Mouse (Mus musculus) cerebellum, adult 9-11 months (tissue): ENCODE measurements around the gene Igfbp2.

Experiments
- DNase-seq: peaks from one replicate; pipeline ENCODE4 v3.0.0; 2022

Igfbp2 gene

DNA sequence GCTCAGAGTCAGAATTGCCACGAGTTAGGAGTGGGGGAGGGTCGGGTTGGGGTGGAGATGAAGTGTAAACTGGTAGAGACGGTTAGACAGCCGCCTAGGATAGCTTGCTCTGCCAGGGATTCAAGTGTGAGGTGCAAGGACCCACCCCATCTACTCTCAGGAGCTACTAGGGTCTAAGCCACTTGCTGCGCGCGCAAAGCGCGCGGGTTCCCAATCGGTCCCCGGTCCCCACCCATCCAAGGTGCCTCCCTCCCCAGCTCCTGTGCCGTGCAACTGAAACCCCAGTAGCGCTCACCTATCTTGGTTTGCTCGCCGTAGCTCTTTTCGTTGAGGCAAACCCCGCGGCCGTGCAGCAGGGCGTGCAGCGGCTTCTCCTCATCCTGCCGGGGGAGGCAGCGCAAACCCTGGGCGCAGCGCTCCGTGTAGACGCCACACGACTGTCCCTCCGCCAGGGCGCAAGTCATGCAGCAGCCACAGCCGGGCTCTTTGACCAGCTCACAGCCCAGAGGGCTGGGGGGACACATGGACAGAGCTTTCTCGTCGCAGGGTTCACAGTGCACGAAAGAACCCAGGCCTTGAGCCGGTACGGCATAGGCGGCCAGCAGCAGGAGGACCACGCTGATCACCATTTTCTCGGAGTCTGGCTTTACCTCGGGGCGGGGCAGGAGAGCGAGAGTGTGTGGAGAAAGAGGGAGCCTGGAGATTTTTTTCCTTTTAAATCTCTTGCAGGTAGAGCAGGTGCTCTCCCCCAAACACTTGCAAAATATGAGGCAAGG, 49.4 kb downstream of the Igfbp2 start:
- peak; percentile 81 for DNase-seq

DNA sequence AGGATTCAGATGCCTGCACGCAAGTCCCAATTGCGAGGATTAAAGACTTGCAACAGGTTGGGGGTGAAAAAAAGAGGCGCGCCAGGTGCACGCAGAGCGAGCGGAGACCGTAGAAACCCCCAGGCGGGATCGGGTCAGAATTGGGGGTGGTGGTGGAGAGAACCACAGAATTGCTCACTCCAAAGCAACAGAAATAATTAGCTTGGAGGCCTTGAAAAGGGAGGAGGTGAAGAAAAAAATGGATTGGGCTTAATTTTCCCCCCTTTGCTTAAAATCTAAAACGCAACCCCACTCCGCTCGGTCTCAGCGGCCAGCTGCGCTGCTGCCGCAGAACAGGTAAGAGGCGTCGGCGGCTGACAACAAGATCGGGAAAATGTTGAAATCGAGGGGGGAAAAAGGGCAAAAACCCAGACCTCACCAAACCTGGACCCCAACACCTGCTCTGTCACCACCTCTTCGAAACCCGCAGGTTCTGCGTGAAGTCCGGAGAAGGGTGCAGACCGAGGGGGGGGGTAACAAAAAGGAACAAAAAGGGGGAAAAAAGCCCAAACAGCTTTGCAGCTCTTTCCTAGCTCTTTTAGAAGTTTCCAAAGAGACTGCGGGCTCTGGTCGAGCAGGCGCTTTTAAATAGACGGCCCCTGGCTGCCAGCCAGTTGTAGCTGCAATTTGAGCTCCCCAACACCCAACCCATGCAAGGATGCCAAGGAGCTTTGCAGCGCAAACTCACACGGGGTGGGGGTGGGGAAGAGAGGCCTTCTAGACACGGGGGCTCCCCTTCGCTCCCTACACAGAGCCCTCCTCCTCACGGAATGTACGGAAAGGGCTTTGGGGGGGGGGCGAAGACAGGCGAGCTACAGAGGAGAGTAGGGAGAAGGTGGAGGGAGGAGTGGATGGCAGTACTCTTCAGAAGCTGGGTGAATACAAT, 50.2 kb downstream of the Igfbp2 start, which contains the start of gene Igfbp5:
TSS of gene Igfbp5 (minus strand) at position 598 of the 925 bp plus-strand sequence.
- DNase-seq: peak; percentile 81

DNA sequence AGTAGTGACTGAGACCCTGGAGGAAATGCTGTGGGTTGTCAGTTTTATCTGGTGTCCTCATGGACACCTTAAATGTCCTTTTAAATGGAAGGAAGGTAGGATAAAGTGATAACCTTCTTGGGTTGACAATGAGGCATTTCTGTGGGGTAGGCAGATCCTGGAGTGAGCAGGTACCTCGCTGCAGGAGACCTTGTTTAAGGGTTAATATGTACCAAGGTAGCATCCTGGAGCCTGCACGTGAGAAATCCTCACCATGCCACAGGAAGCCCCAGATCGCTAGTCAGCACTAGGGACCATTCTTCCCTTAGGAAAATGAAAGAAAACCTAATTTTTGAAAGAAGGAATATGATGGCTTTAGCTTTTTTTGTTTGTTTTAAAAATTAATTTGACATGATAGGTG, 51.4 kb downstream of the Igfbp2 start:
- peak; percentile 36 for DNase-seq

DNA sequence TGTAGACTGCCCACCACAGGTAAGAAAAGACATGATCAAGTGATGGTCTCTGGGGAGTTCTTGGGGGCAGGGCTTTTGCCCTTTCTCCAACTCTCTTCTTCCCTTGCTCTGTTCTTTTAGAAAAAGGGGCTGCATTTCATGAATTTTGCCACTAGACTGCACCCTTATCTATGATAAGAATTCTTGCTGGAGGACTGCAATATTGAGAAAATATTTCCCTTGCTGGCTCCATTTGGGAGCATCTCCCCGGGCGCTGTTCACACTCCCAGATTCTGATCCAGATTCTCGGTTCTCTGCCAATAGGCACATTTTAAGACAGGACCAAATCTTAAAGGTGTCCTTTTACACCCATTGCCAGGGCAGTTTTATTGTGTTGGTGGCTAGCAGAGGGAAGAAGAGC, 51.8 kb downstream of the Igfbp2 start:
- peak; percentile 70 for DNase-seq

DNA sequence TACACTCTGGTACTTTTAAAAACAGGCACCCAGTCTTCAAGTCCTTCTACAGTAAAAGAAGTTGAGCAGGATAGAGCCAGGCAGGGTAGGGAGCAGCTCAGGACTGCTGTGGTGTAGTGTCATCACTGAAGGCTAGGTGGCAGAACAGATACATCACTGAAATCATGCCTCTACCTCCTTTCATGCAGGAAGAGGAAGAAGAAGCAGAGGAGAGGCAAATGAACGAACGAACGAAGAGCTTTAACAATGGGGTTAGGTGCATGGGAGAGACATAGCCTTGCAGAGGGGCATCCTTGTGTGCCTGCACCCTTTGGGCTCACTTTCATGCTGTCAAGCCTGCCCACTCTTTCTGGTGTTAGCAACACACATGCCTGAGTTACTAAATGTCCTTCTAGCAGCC, 53.6 kb downstream of the Igfbp2 start:
- peak; percentile 75 for DNase-seq

DNA sequence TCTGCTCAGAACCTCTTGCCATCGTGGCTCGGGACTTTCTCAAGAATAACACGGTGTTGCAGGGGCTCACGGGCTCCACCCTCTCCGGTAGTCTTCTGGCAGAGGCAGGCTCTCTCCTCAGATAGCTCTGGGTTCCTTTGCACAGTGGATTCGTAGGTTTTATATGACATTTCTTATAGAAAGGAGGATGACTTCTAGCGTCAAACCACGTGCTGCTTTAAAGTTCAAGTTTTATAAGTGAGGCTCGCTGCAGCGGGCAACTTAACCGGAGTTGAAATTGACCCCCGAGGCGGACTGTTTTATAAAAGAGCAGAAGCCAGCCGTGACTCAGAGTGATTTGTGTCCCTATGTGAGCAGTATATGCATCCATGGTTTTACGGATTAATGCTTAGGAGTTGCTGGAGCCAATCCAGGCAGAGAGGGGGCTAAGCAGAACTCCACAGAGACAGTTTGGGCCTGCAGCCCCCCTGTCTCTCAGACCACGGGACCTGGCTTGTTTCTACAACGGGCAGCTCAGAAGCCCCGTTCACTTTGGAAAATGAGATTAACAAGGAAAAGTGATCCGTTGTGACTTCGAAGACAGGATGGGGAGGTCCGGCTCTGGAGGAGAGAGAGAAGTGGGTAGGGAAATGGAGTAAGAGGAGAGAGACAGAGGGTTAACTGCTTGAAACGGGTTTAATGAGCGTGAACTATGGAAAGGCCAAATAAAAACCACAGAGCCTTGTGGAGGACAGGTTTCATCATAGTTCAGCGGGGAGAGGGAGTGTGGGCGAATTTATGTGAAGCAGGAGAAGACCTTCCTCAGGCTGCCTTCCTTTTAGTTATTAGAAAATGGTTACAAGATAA, 54.4 kb downstream of the Igfbp2 start:
- DNase-seq: peak; percentile 22

DNA sequence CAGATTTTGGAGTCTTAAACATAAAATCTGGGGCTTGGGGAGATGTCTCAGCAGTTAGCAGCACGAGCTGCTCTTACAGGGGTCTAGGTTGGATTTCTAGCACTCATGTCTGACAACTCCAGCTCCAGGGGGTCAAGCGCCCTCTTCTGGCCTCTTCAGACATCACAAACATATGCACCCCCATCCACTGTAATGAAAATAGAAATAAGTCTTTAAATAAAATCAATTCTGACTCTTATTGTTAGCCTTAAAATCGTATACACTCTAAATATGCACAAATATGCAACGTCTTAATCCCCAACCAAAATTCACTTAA, 55.0 kb downstream of the Igfbp2 start:
- DNase-seq: peak; percentile 24

DNA sequence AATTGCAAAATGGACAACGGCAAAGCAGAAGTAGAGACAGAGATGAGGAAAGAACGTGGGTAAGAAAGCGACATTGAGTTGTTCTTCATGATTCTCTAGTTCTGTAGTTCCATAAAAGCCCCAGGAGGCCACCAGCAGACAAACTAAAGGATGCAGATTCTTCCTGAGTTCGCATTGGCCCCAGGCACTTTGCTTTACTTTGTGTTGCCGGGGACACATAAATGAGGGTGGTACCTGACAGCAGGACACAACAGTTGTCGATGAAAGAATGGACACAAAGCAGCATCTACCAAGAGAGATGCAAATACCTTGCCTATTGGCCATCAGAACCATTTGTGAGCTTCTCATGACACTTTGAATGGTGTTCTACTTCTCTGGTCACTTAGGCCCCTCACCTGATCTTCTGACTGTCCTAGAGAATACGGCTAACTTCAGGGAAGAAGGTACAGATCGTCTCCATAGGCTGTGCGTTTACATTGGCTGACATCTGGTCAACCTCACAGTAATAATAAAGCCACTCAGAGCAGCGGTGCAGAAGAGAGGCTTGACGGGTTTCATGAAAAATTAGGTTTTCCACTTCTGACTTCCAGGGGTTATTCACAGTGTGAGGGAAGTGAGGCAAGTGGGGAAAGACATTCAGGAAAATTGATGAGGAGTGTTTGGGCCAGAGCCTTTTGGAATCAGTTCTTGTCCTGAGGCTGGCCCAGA, 61.0 kb downstream of the Igfbp2 start:
- no peak for DNase-seq

DNA sequence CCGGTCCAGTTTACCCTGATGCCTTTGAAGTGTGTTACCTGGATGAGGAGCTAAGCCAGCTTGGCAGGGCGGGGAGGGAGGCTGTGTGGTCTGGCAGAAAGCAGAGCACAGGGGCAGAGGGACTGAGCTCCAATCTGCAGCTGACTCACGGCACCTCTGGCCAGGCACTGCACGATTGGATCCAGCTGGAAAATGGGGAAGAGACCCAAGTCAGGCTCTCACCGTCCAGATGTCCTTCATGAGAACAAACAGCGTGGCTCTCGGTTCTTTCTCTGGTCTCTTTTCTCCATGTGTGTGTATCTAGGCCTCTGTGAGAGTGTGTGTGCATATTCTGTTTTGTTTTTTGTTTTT, 61.5 kb downstream of the Igfbp2 start:
- DNase-seq: no peak

DNA sequence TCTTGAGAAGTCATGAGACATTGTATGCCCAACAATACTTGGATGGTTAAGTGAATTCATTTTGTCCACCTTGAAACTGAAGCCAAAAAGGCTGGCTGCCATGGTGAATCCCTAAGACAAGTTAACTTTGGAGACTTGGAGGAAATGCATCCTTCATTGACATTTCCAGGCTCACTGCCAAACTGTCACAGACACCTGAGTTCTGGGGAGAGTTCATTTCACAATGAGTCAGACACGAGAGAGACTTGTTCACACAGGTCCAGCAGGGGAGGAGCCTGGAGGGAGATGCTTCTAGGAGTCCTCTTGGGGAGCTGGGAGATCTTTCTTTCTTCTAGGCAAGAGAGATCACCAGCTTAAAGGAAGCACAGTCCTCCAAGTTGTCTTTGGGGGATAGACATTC, 63.6 kb downstream of the Igfbp2 start:
- no peak for DNase-seq

DNA sequence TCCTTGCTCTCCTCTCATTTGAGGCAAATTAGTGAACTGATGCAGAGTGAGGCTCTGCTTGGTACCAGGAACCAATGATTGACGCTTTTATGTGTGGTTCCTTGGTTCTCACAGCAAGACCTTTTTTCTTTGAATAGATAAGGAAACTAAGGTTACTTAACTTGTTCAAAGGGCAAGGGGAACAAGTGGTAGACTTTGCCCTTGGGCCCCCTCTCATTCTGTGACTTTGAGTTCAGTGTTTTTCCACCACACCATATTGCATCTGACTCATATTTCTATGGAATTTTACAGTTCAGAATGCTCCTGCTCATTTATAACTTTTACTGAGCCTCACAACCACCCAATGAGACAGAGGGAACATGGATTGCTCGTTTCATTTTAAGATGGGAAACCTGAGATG, 71.5 kb downstream of the Igfbp2 start:
- no peak for DNase-seq
